Mouse (Mus musculus): Measurements from ENCODE around the gene Ripk3. TPM values are rescaled to one million over a fixed set of nuclear protein-coding genes. Genes with fewer than 3 reads are reported as not detected.
A peak's percentile ranks its signal among the peaks of the same experiment; 100 is the strongest.
"Not testable (repeated sequence)": the region's sequence is repeated elsewhere in the genome, so short reads cannot be mapped to it uniquely, and the experiment has no call there.

Ripk3 gene
- polyA plus RNA-seq, 1 experiment from 2014 or later: 44.4 TPM

DNA sequence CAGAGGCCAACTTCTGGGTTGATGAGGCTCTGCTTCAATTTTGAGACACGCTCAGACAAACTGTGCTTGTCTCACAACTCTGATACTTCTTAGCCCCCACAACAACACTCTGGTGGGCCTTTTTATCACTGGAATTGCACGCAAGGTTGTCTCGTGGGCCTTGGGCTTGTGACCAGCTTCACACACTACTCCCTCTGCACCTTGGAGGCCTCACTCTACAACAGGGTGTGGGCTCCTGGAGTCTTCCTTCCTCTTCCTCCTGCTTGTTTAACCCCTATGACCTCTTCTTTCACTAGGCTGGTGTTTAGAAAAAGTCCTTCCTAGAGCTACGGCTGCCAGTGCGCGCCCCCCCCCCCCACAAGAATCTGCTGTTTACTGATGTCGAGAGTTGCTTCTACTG is 12.0 kb downstream of the Ripk3 start:
- peaks cover 11% of the 10 kb centered on the region for H3K4me1 ChIP-seq

DNA sequence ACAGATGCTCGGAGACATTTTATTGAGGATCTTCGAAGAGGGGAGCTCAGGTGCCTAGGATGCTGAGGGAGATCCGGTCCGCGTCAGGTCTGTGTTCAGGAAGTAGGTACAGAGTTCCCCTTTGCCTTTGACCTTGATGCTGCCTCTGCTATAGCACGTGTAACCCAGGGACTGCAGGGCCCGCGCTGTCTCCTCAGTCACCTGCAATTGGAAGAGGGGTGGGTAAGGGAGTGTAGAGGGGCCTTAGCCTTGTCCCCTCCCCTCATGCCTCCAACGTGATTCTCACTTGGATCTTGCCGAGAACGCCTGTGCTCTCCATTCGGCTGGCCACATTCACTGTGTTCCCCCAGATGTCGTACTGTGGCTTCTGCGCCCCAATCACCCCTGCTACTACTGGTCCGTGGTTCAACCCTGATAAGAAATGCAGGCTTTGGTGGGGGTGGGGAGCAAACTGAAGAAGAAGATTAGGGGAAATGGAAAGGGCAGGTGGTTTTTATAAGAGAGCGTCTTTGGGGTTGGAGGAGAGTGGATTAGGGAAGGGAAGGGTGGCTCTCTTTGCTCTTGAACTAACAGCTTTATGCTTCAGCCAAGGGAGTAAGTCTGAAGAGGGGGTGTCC is 19.5 kb downstream of the Ripk3 start:
- Histone ChIP-seq H3K9me3 (no peaks in the 10 kb centered on the region), H3K4me2 (no peak overlapping the region), H3K4me1 (peaks cover 5% of the 10 kb centered on the region; the same call in 1 of the 2 replicates), H3K27ac (no peak overlapping the region), H3K36me3 (peaks cover 5% of the 10 kb centered on the region; the same call in 1 of the 2 replicates), H3K4me3 (no peak overlapping the region), H3K27me3 (peaks cover 61% of the 10 kb centered on the region), H3K9ac (no peak overlapping the region)
- 78% methylated on average over 16 of the region's 16 CpGs for WGBS
- no peak for ATAC-seq (ENCODE audit: insufficient number of reproducible peaks, insufficient read depth, low FRiP score, low TSS enrichment, low read depth)

More for the DNA sequence above, 12.0 kb downstream of the Ripk3 start:
- WGBS: 52% methylated on average over 7 of the region's 7 CpGs
- H3K27ac ChIP-seq: no peak overlapping the region
- peaks cover 27% of the 10 kb centered on the region for H3K36me3 ChIP-seq
- H3K27me3 ChIP-seq: 0 out of 2 replicates have a peak, but pooled peaks cover 5% of the 10 kb centered on the region
- H3K9me3 ChIP-seq: no peaks in the 10 kb centered on the region
- no peak overlapping the region for H3K4me2 ChIP-seq
- no peak overlapping the region for H3K9ac ChIP-seq
- H3K4me3 ChIP-seq: no peak overlapping the region
- ATAC-seq (ENCODE audit: insufficient number of reproducible peaks, insufficient read depth, low FRiP score, low TSS enrichment, low read depth): no peak

DNA sequence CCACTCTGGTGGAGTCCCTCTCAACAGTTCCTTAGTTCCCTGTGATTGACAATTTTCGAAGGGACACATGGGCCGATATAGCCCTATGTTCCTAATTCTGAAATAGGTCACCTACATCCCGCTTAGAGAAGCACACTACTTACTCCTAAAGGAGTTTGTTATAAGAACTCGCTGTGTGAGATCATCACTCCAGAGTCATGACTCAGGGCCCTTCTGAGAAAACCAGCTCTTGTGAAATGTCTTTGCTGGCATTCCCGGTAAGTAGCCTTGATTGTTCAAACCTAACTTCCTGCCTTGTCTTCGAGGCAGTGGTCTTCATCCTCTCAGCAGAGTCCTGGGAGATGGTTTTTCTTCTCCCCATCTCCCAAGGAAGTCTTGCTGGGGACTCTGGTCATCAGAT is 20.1 kb downstream of the Ripk3 start:
- WGBS: 84% methylated on average over 6 of the region's 6 CpGs
- peaks cover 66% of the 10 kb centered on the region for H3K27me3 ChIP-seq

GRCm38 (mm10) chr14:55767519-55768414 is 20.9 kb downstream of the Ripk3 start:
- Histone ChIP-seq H3K4me1 (peaks cover 11% of the 10 kb centered on the region), H3K4me3 (peak overlapping the region; percentile 46), H3K9ac (peak overlapping the region; percentile 77), H3K36me3 (peaks cover 5% of the 10 kb centered on the region; the same call in 1 of the 2 replicates), H3K4me2 (peak overlapping the region; percentile 85), H3K9me3 (no peaks in the 10 kb centered on the region), H3K27me3 (peaks cover 70% of the 10 kb centered on the region), H3K27ac (no peak overlapping the region)
- WGBS: 10% methylated on average over 52 of the region's 52 CpGs
- peak; percentile 44 for ATAC-seq (ENCODE audit: insufficient number of reproducible peaks, insufficient read depth, low FRiP score, low TSS enrichment, low read depth)

More for the DNA sequence above, 20.1 kb downstream of the Ripk3 start:
- Histone ChIP-seq H3K9ac (no peak overlapping the region), H3K4me3 (no peak overlapping the region), H3K4me1 (peaks cover 5% of the 10 kb centered on the region; the same call in 1 of the 2 replicates), H3K9me3 (no peaks in the 10 kb centered on the region), H3K4me2 (peak overlapping the region; percentile 85; the same call in 1 of the 2 replicates), H3K36me3 (peaks cover 5% of the 10 kb centered on the region; the same call in 1 of the 2 replicates), H3K27ac (no peak overlapping the region)
- ATAC-seq (ENCODE audit: insufficient number of reproducible peaks, insufficient read depth, low FRiP score, low TSS enrichment, low read depth): no peak

GRCm38 (mm10) chr14:55765696-55766095 is 23.0 kb downstream of the Ripk3 start, which contains the start of gene Ltb4r1:
Gene Ltb4r1 (plus strand): TSS chr14:55765962.
- H3K9me3 ChIP-seq: no peaks in the 10 kb centered on the region
- no peak within 1 kb of the TSS for H3K4me3 ChIP-seq
- H3K4me2 ChIP-seq: no peak within 1 kb of the TSS
- peaks cover 89% of the 10 kb centered on the region for H3K27me3 ChIP-seq
- WGBS: 64% methylated on average over 4 of the region's 4 CpGs
- ATAC-seq (ENCODE audit: insufficient number of reproducible peaks, insufficient read depth, low FRiP score, low TSS enrichment, low read depth): no peak
- H3K9ac ChIP-seq: no peak within 1 kb of the TSS
- H3K36me3 ChIP-seq: peaks cover 5% of the 10 kb centered on the region; the same call in 1 of the 2 replicates
- no peak within 1 kb of the TSS for H3K27ac ChIP-seq
- H3K4me1 ChIP-seq: peaks cover 22% of the 10 kb centered on the region

DNA sequence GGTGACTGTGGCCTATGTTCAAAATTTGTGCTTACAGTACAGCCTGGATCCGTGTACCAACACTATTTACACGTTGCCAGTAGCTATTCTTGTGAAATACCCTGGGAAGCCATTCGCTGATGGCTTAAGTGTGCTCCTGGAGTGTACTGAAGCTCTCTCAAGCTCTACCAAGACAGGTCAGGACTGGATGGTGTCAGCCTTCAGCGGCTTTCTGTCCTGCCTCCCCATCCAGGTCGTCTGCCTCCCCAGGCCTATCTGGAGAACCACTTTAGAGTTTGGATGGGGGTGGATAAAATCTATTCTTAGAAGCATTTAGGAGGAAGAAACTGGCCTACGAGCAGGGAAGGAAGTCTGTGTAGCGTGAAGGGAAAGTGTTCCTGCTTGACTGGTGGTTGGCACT is 25.5 kb downstream of the Ripk3 start:
- peaks cover 24% of the 10 kb centered on the region for H3K4me1 ChIP-seq
- peak overlapping the region; percentile 93 for H3K4me2 ChIP-seq
- H3K9me3 ChIP-seq: no peaks in the 10 kb centered on the region
- no peak overlapping the region for H3K27ac ChIP-seq
- no peak for ATAC-seq (ENCODE audit: insufficient number of reproducible peaks, insufficient read depth, low FRiP score, low TSS enrichment, low read depth)
- H3K36me3 ChIP-seq: no peaks in the 10 kb centered on the region
- WGBS: 59% methylated on average over 7 of the region's 7 CpGs
- peak overlapping the region; percentile 79 for H3K9ac ChIP-seq
- H3K27me3 ChIP-seq: peaks cover 74% of the 10 kb centered on the region
- H3K4me3 ChIP-seq: peak overlapping the region; percentile 58; the same call in 1 of the 2 replicates

DNA sequence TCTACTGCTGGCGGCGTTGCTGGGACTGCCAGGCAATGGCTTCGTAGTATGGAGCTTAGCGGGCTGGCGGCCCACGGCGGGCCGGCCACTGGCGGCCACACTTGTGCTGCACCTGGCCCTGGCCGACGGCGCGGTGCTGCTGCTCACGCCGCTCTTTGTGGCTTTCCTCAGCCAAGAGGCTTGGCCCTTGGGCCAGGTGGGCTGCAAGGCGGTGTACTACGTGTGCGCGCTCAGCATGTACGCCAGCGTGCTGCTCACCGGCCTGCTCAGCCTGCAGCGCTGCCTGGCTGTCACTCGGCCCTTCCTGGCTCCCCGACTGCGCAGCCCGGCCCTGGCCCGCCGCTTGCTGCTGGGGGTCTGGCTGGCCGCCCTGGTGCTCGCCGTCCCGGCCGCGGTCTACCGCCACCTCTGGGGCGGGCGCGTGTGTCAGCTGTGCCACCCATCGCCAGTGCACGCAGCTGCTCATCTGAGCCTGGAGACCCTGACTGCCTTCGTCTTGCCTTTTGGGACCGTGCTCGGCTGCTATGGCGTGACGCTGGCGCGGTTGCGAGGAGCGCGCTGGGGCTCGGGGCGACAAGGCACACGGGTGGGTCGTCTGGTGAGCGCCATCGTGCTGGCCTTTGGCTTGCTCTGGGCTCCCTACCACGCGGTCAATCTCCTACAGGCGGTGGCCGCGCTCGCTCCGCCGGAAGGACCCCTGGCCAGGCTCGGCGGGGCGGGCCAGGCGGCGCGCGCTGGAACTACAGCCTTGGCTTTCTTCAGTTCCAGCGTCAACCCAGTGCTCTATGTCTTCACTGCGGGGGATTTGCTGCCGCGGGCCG is 26.5 kb downstream of the Ripk3 start:
- Histone ChIP-seq H3K9me3 (no peaks in the 10 kb centered on the region), H3K4me1 (peaks cover 21% of the 10 kb centered on the region), H3K27me3 (peaks cover 65% of the 10 kb centered on the region), H3K4me3 (peak overlapping the region; percentile 58), H3K27ac (peak overlapping the region; percentile 30), H3K4me2 (peak overlapping the region; percentile 93), H3K36me3 (no peaks in the 10 kb centered on the region), H3K9ac (peak overlapping the region; percentile 79)
- ATAC-seq (ENCODE audit: insufficient number of reproducible peaks, insufficient read depth, low FRiP score, low TSS enrichment, low read depth): peak; percentile 54
- under 1% methylated on average over 77 of the region's 77 CpGs for WGBS

GRCm38 (mm10) chr14:55761163-55761562 is 27.5 kb downstream of the Ripk3 start, which contains the start of gene Ltb4r2:
Gene Ltb4r2 (plus strand): TSS chr14:55761428.
- H3K4me1 ChIP-seq: peaks cover 21% of the 10 kb centered on the region
- peaks cover 56% of the 10 kb centered on the region for H3K27me3 ChIP-seq
- H3K4me2 ChIP-seq: peak within 1 kb of the TSS; percentile 93
- H3K9ac ChIP-seq: peak within 1 kb of the TSS; percentile 79
- H3K9me3 ChIP-seq: no peaks in the 10 kb centered on the region
- no peak for ATAC-seq (ENCODE audit: insufficient number of reproducible peaks, insufficient read depth, low FRiP score, low TSS enrichment, low read depth)
- H3K27ac ChIP-seq: peak within 1 kb of the TSS; percentile 30
- peak within 1 kb of the TSS; percentile 58 for H3K4me3 ChIP-seq
- WGBS: 74% methylated on average over 6 of the region's 6 CpGs
- peaks cover 8% of the 10 kb centered on the region for H3K36me3 ChIP-seq

GRCm38 (mm10) chr14:55760156-55760555 is 28.5 kb downstream of the Ripk3 start:
- Histone ChIP-seq H3K36me3 (peaks cover 18% of the 10 kb centered on the region), H3K4me1 (peaks cover 21% of the 10 kb centered on the region), H3K4me2 (peak overlapping the region; percentile 52), H3K9ac (0 out of 2 replicates have a peak overlapping the region, but pooled peaks have one; percentile 47), H3K27me3 (peaks cover 47% of the 10 kb centered on the region), H3K4me3 (peak overlapping the region; percentile 20)
- not testable (repeated sequence) for ATAC-seq (ENCODE audit: insufficient number of reproducible peaks, insufficient read depth, low FRiP score, low TSS enrichment, low read depth); H3K27ac ChIP-seq; H3K9me3 ChIP-seq
- 0% methylated on average over 6 of the region's 6 CpGs for WGBS

- H3K4me2 ChIP-seq: peak within 1 kb of the TSS; percentile 42
- WGBS: 21% methylated on average over 8 of the region's 8 CpGs
Measured at GRCm38 (mm10) chr14:55758363-55758784, 30.3 kb downstream of the Ripk3 start, which contains the start of gene Cideb. Gene Cideb (minus strand): TSS chr14:55758458.

More at GRCm38 (mm10) chr14:55758363-55758784, 30.3 kb downstream of the Ripk3 start, which contains the start of gene Cideb:
- Histone ChIP-seq H3K9ac (no peak within 1 kb of the TSS; the same call in 1 of the 2 replicates), H3K9me3 (no peaks in the 10 kb centered on the region), H3K27me3 (peaks cover 29% of the 10 kb centered on the region), H3K36me3 (peaks cover 36% of the 10 kb centered on the region), H3K4me1 (peaks cover 21% of the 10 kb centered on the region), H3K4me3 (no peak within 1 kb of the TSS), H3K27ac (no peak within 1 kb of the TSS)
- no peak for ATAC-seq (ENCODE audit: insufficient number of reproducible peaks, insufficient read depth, low FRiP score, low TSS enrichment, low read depth)

Measured in embryonic facial prominence, embryonic 13.5 days (tissue).